Mouse (Mus musculus): ENCODE measurements around the gene Afap1l2. TPM values are rescaled to one million over a fixed set of nuclear protein-coding genes. Genes with fewer than 3 reads are reported as not detected.

The Afap1l2 gene
- polyA plus RNA-seq, 1 experiment, result 4.9 TPM

DNA sequence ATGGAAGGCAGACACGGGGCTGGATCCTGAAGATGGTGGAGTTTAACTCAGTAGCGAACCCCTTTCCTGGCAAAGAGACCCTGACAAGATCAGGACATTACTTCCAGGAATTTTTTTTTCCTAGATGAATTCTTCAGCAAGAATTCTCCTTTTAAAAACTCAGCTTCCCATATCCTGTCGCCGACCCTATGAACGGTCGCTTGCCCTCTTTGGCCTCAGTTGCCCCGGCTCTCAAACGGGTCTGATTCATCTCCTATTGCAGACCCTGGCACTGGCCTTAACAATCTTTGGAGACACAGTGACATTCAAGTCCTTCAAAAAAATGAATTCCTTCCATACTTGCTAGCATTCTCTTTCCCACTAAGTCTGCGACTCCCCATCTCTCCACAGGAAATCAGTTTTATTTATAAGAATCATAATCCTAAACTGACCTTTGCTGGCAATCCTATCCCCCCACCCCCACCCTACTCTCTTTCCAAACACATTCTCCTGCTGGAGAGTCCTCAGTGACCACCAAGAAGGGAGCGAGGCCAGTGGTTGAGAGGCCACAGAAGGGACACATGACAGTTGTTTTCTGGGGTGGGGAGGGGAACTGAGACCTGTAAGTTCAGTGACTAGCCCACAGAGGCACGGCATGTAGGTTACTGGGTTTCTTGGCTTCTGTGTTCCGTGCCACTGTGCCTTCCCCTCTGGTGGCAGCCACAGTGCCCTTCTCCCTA, 5.1 kb downstream of the Afap1l2 start:
- TF ChIP-seq CTCF (IDR thresholded peaks at IDR 0.05; ENCODE audit: control insufficient read depth, insufficient read depth, low read length) (no peak), POLR2A (IDR thresholded peaks at IDR 0.05; ENCODE audit: borderline replicate concordance, control insufficient read depth, low read depth, low read length) (no peak)
- WGBS, result 64% methylated on average over 12 of the region's 12 CpGs
- no peak overlapping the region for H3K4me3 ChIP-seq (replicated peaks; ENCODE audit: control insufficient read depth, low read depth, low read length)
- H3K4me1 ChIP-seq (ENCODE audit: control insufficient read depth, insufficient read depth, low read length), result no peaks in the 10 kb centered on the region
- H3K27ac ChIP-seq (ENCODE audit: control insufficient read depth, insufficient read depth, low read depth, low read length, poor library complexity), result no peak overlapping the region

DNA sequence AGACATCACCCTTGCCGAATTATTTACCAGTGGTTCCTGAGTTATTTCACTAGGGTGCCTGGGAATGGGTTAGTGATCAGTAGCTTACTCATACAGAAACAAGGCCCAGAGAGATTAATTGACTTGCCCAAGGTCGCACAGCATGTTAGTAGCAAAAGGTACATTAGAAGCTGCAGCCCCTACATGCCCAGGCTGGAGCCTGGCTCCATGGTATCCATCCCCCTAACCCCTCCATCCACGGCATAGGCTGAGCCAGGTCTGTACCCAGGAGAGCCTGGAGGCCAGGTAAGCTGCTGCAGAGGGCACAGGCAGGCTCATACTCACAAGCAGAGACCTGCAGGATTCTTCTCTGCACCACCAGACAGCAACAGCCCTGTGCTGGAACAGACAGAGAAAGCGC, 6.1 kb downstream of the Afap1l2 start:
- TF ChIP-seq POLR2A (IDR thresholded peaks at IDR 0.05; ENCODE audit: borderline replicate concordance, control insufficient read depth, low read depth, low read length) (no peak), CTCF (IDR thresholded peaks at IDR 0.05; ENCODE audit: control insufficient read depth, insufficient read depth, low read length) (no peak)
- H3K4me3 ChIP-seq (replicated peaks; ENCODE audit: control insufficient read depth, low read depth, low read length), result no peak overlapping the region
- no peaks in the 10 kb centered on the region for H3K4me1 ChIP-seq (ENCODE audit: control insufficient read depth, insufficient read depth, low read length)
- H3K27ac ChIP-seq (ENCODE audit: control insufficient read depth, insufficient read depth, low read depth, low read length, poor library complexity), result no peak overlapping the region
- WGBS, result 77% methylated on average over 4 of the region's 4 CpGs

DNA sequence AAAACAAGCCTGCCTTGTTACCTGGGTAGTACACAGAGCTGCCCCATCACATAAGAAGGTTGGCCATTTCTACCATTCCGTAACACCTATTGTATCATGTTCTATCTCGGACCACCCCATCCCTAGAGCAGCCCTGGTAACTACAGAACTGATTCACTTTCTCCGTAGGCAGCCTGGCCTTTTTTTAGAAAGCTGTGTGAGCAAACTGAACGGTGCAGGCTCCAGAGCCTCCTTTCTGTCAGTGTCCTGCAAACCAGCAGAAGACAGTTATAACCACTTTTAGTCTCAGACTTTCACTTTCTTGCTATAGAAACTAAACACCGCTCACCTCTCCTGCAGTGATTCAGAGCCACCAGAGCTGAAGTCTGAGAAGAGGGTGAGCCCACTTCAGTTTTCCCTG, 7.4 kb downstream of the Afap1l2 start:
- WGBS, result 82% methylated on average over 5 of the region's 5 CpGs
- Histone ChIP-seq H3K27ac (ENCODE audit: control insufficient read depth, insufficient read depth, low read depth, low read length, poor library complexity) (no peak overlapping the region), H3K4me3 (replicated peaks; ENCODE audit: control insufficient read depth, low read depth, low read length) (no peak overlapping the region), H3K4me1 (ENCODE audit: control insufficient read depth, insufficient read depth, low read length) (no peaks in the 10 kb centered on the region)
- no peak for TF ChIP-seq POLR2A (IDR thresholded peaks at IDR 0.05; ENCODE audit: borderline replicate concordance, control insufficient read depth, low read depth, low read length)
- TF ChIP-seq CTCF (IDR thresholded peaks at IDR 0.05; ENCODE audit: control insufficient read depth, insufficient read depth, low read length), result no peak

DNA sequence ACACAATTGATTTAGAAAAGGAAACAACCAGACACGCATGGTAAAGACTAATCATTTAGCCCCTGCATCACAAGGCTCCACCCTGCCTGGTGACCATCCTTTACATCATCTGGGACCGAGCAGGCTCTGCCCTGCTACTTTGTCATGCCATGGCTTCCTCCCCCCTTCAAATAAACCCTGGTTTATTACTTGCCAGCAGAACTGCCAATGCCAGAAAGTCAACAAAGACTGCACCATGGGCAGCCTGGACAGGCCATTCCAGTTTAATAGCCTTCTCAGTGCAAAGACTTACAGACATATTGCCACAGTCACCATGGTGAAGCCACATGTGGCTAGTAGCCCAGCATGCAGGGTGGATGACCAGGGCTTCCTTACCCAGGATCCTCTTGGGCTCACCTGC, 8.2 kb downstream of the Afap1l2 start:
- Histone ChIP-seq H3K4me1 (ENCODE audit: control insufficient read depth, insufficient read depth, low read length) (no peaks in the 10 kb centered on the region), H3K27ac (ENCODE audit: control insufficient read depth, insufficient read depth, low read depth, low read length, poor library complexity) (no peak overlapping the region), H3K4me3 (replicated peaks; ENCODE audit: control insufficient read depth, low read depth, low read length) (no peak overlapping the region)
- TF ChIP-seq CTCF (IDR thresholded peaks at IDR 0.05; ENCODE audit: control insufficient read depth, insufficient read depth, low read length) (no peak), POLR2A (IDR thresholded peaks at IDR 0.05; ENCODE audit: borderline replicate concordance, control insufficient read depth, low read depth, low read length) (no peak)
- WGBS, result 64% methylated on average over 2 of the region's 2 CpGs

DNA sequence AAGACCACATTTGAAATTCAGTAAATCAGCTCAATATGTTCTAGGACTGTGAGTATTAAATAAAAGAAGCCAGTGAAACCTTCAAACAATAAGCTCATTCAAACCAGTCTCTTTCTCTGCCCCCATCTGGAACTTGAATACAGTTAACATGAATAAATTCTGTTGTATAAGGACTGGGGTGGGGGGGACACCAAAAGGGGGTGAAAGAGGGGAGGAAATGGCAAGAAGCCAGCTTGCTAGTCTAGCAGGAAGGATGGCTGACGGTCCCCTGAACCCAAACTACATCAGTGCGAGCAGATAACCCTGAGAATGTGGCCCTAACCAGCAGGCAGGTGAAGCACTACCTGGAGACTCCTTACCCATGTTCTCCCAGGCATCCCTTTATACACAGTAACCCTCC, 9.1 kb downstream of the Afap1l2 start:
- TF ChIP-seq POLR2A (IDR thresholded peaks at IDR 0.05; ENCODE audit: borderline replicate concordance, control insufficient read depth, low read depth, low read length) (no peak), CTCF (IDR thresholded peaks at IDR 0.05; ENCODE audit: control insufficient read depth, insufficient read depth, low read length) (no peak)
- no peak overlapping the region for H3K27ac ChIP-seq (ENCODE audit: control insufficient read depth, insufficient read depth, low read depth, low read length, poor library complexity)
- WGBS, result 57% methylated on average over 2 of the region's 2 CpGs
- H3K4me3 ChIP-seq (replicated peaks; ENCODE audit: control insufficient read depth, low read depth, low read length), result no peak overlapping the region
- H3K4me1 ChIP-seq (ENCODE audit: control insufficient read depth, insufficient read depth, low read length), result no peaks in the 10 kb centered on the region

DNA sequence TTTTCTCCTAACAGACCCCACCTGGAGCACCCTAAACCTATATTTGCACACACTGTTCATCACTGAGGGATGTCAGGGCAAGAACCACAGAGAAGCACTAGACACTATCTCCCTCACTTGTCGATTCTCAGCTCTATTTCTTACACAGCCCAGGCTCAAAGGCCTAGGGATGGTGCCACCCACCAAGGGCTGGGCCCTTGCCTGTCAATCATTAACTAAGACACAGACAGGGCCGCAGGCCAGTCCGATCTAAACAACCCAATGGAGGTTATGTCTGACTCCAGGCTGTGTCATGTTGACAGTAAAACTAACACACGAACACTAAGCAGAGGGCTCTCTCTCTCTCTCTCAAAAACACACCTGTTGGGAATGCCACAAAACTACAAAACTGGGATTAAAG, 9.7 kb downstream of the Afap1l2 start:
- H3K4me3 ChIP-seq (replicated peaks; ENCODE audit: control insufficient read depth, low read depth, low read length), result no peak overlapping the region
- TF ChIP-seq CTCF (IDR thresholded peaks at IDR 0.05; ENCODE audit: control insufficient read depth, insufficient read depth, low read length) (no peak), POLR2A (IDR thresholded peaks at IDR 0.05; ENCODE audit: borderline replicate concordance, control insufficient read depth, low read depth, low read length) (no peak)
- 69% methylated on average over 4 of the region's 4 CpGs for WGBS
- H3K4me1 ChIP-seq (ENCODE audit: control insufficient read depth, insufficient read depth, low read length), result no peaks in the 10 kb centered on the region
- no peak overlapping the region for H3K27ac ChIP-seq (ENCODE audit: control insufficient read depth, insufficient read depth, low read depth, low read length, poor library complexity)

DNA sequence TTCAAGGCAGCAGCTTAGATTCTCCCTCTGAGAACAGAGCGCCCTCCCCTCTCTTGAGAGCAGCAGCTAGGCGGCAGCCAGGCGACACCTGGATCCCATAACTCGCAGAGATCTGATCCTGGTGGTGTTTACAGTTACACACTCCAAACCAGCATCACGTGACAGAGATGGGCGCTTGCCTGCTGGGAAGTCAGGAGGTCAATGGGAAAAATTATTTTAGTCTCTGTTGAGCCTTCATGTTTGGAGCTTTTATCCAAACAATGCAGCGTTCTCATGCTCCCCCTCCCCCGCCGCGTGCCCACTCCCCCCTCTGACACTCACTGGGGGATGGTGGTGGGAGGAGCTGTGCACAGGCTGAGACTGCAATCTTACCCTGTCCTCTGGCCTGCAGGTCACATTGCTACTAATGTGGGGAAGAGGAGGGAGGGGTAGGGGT, 10.8 kb downstream of the Afap1l2 start:
- H3K4me3 ChIP-seq (replicated peaks; ENCODE audit: control insufficient read depth, low read depth, low read length), result no peak overlapping the region
- no peaks in the 10 kb centered on the region for H3K4me1 ChIP-seq (ENCODE audit: control insufficient read depth, insufficient read depth, low read length)
- H3K27ac ChIP-seq (ENCODE audit: control insufficient read depth, insufficient read depth, low read depth, low read length, poor library complexity), result no peak overlapping the region
- TF ChIP-seq POLR2A (IDR thresholded peaks at IDR 0.05; ENCODE audit: borderline replicate concordance, control insufficient read depth, low read depth, low read length), result no peak
- TF ChIP-seq CTCF (IDR thresholded peaks at IDR 0.05; ENCODE audit: control insufficient read depth, insufficient read depth, low read length), result no peak
- WGBS, result 17% methylated on average over 10 of the region's 10 CpGs

DNA sequence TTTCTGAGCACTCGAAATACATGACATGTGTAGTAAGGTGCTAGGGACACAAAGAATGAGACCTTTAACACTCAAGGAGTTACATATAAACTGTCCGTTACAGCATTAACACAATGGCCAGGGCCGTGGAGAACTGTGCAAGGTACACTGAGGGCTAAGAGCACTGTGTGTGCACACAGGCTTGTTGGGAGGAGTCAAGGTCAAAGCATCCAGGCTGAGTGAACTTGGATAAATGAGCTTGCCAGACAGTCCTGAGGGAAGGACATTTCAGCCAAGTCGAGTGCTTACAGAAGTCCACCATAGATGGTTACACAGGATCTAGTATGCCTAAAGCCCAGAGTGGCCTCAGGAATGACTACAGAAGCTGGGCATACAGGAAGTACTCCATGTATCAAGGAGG, 12.6 kb downstream of the Afap1l2 start:
- TF ChIP-seq CTCF (IDR thresholded peaks at IDR 0.05; ENCODE audit: control insufficient read depth, insufficient read depth, low read length), result no peak
- TF ChIP-seq POLR2A (IDR thresholded peaks at IDR 0.05; ENCODE audit: borderline replicate concordance, control insufficient read depth, low read depth, low read length), result no peak
- Histone ChIP-seq H3K27ac (ENCODE audit: control insufficient read depth, insufficient read depth, low read depth, low read length, poor library complexity) (no peak overlapping the region), H3K4me3 (replicated peaks; ENCODE audit: control insufficient read depth, low read depth, low read length) (no peak overlapping the region), H3K4me1 (ENCODE audit: control insufficient read depth, insufficient read depth, low read length) (no peaks in the 10 kb centered on the region)
- WGBS, result 75% methylated on average over 4 of the region's 4 CpGs

DNA sequence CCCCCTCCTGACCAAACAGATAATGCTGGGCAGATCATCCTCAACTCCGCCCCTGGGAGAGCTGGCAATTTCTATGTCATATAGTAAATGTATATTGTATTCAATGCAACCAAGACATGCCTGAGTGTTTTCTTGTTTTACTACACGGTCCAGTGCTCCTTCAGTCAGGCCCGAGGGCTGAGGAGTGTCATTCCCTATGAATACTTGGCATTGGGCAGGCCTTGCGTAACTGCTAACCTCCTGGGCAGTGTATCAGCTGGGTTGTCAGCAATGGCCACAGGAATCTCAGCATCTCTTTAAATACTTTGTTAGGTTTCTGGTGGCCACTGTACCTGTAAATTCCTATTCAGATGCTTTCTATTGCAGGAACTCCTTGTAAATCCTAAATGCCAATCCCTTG, 13.4 kb downstream of the Afap1l2 start:
- H3K4me1 ChIP-seq (ENCODE audit: control insufficient read depth, insufficient read depth, low read length), result no peaks in the 10 kb centered on the region
- no peak for TF ChIP-seq CTCF (IDR thresholded peaks at IDR 0.05; ENCODE audit: control insufficient read depth, insufficient read depth, low read length)
- TF ChIP-seq POLR2A (IDR thresholded peaks at IDR 0.05; ENCODE audit: borderline replicate concordance, control insufficient read depth, low read depth, low read length), result no peak
- no peak overlapping the region for H3K27ac ChIP-seq (ENCODE audit: control insufficient read depth, insufficient read depth, low read depth, low read length, poor library complexity)
- WGBS, result 75% methylated on average over 4 of the region's 4 CpGs
- no peak overlapping the region for H3K4me3 ChIP-seq (replicated peaks; ENCODE audit: control insufficient read depth, low read depth, low read length)

Measured in bone marrow, adult 2 months (tissue).